Mouse (Mus musculus) gastrocnemius, postnatal 10 days (tissue): ENCODE data around the gene Zfp398. TPM values are rescaled to one million over a fixed set of nuclear protein-coding genes. Genes with fewer than 3 reads are reported as not detected.
"Not testable (repeated sequence)": the region's sequence is repeated elsewhere in the genome, so short reads cannot be mapped to it uniquely, and the experiment has no call there.

Experiments used
- DNase-seq: peaks from one replicate; pipeline ENCODE4 v3.0.0; 2021; ENCODE audit warnings: mixed read lengths
- total RNA-seq, 2 experiments: library from RNA; stranded (reverse); gene quantifications; 2 replicates each; pipeline ENCODE4 v1.2.3; 2021

Gene Zfp398
- total RNA-seq, 2 experiments from 2014 or later, result 5.3 to 7.0 TPM

GRCm38 (mm10) chr6:47827462-47827861 is 8.0 kb upstream of the Zfp398 start:
- DNase-seq, result no peak

GRCm38 (mm10) chr6:47828950-47829349 is 6.5 kb upstream of the Zfp398 start:
- no peak for DNase-seq

- DNase-seq, result peak; percentile 97
Observed at GRCm38 (mm10) chr6:47830104-47831078, 5.1 kb upstream of the Zfp398 start, which contains the start of gene Zfp786. TSS of gene Zfp786 (minus strand) at chr6:47830867.

DNA sequence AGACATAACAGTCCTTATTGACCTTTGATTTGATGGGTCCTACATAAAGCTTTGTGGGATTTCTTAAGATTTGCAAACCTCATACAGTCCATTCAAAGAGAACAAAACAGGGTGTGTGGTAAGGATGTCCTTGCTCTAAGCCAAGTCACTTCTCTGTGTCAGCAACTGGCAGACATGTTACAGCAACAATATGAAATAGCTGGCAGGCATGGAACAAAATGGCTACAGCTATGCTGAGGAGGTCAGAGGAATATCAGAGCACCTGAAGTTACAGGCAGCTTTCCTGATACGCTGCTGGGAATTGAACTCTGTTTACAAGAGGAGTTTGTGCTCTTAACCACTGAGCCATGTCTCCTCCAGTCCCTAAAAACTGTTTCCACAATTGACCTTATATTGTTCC is 3.2 kb upstream of the Zfp398 start:
- no peak for DNase-seq

DNA sequence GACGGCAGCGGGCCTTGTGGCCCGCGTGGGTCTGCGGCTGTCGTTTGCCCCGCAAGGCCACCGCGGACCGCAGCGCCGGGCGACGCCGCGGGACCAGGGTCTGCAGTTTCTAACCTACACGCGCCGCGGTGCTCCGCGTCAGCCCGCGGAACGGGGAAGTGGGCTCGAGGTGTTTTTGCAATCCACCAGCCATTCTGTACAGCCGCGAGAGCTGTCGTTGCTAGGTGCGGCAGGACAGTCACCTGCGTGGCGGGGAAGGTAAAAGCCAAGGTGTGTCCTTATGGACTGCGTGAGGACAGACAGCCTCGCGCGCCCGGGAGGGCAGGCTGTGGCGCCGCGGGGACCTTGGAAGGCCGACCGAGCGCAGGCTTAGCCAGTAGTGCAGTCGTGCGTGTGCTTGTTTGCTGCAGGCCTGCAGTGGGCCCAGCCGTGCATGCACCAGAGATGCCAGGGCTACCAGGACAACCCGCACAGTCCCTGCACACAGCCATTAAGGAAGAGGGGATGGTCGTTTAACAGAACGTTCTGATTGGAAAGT is 592 bp downstream of the Zfp398 start:
- DNase-seq, result peak; percentile 44

- no peak for DNase-seq
Observed at GRCm38 (mm10) chr6:47837630-47838029, 2.2 kb downstream of the Zfp398 start.

DNA sequence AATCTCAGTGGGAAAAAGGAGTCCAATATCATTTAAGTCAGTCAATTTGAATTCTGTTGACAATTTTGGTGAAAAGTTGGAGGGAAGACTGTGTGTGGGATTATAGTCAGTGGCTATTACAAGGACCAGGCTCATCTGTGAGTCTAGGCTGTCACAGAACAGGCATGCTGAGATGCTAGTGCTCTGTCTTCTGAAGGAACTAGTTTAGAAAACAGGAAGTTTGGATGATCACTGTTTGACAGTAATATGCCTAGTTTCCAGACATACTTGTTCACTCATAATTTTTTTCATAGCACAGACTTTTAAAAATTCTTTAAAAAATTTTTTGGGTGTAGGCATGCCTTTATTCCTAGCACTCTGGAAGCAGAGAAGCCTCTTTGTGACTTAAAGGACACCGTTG is 5.6 kb downstream of the Zfp398 start:
- no peak for DNase-seq

DNA sequence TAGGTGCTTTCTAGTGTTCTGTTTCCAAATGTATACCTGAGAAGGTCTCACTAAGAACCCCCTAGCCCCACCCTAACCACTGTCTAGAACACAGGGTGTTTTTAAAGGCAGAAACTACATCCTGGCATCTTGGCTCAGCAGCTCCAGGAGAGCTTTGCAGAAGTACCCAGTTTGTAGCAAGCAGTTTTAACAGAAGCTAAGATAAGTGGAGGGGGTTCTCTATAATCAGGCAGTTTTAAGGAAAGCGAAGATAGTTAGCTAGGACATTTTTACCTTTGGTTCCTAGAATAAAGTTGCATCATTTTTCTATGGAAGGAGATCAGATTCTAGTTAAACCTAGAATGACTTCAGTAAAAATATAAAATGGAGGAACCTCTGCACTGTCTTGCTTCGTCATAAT is 6.4 kb downstream of the Zfp398 start:
- no peak for DNase-seq

DNA sequence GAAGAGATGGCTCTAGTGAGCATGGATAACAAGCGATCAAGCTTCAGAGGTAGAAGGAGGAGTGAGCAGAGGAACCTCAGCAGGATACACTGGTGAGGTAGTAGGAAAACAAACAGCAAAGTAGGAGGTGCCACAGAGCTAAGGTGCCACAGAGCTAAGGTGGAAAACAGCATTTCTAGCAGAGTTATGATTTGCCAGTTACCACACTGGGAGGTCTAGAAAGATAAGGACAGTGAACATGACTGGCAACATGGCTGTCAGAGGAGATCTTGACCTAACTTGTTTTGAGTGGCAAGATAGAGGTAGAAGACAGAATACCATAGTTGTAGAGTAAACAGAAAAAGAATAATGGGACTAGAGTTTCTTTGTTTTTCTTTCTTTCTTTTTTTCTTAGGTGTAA is 6.9 kb downstream of the Zfp398 start:
- no peak for DNase-seq

- no peak for DNase-seq
Observed at GRCm38 (mm10) chr6:47845779-47846178, 10.3 kb downstream of the Zfp398 start.

- DNase-seq, result no peak
Observed at GRCm38 (mm10) chr6:47857241-47857640, 21.8 kb downstream of the Zfp398 start.

DNA sequence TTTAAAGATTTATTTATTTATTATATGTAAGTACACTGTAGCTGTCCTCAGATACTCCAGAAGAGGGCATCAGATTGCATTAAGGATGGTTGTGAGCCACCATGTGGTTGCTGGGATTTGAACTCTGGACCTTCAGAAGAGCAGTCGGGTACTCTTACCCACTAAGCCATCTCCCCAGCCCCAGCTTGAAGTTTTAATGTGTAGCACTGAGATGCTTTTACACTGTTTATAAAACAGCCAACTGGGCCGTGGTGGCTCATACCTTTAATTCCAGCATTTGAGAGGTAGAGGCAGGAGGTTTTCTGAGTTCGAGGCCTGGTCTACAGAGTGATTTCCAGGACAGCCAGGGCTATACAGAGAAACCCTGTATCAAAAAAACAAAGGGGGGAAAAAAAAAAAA is 22.3 kb downstream of the Zfp398 start:
- DNase-seq, result not testable (repeated sequence)

- DNase-seq, result no peak
Observed at GRCm38 (mm10) chr6:47872266-47872665, 36.8 kb downstream of the Zfp398 start.

DNA sequence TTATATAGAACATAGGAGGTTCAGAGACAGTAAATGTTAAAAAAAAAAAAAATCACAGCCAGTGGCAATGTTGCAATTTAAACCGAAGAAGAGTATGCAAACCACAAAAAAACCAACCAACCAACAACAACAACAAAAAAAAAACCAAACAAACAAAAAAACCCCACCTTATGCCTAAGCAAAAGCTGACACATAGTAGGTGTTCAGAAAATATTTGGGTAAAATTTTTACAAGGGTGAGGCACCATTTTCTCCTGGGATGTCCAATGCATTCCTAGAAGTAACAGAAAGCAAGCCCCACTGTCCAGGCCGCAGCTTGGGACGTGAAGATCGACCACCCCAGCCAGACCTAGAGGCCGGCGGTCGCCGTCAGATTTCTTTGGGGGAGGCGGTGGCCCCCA is 41.6 kb downstream of the Zfp398 start, which contains the start of gene Zfp282:
Zfp282 (plus strand) TSS at position 147 of the 400 bp plus-strand sequence.
- no peak for DNase-seq

DNA sequence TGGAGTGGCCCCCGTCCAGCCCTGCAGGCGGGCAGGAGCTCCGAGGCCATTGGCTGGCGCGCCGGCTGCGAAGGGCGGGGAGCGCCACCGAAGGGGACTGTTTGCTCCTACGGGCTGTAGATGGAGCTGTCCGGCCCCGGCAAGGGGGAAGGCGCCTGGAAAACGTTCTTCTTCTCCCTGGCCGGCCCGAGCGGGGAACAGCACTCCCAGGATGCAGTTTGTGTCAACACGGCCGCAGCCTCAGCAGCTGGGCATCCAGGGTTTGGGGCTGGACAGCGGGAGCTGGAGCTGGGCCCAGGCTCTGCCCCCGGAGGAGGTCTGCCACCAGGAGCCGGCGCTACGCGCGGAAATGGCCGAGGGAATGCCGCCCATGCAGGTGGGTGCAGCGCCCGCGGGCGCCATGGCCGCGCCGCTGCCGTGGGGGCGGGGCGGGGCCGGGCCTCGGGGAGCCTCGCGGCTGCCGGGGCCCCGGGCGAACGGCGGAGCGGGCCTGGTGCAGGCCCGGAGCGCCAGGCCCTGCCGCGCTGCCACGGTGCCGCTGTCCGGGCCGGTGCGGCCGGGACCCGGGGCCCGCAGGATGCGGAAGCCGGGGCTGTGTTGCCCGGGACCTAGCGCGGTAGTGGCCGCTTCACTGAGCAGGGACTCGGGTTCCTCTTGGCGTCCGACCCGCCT is 42.1 kb downstream of the Zfp398 start:
- DNase-seq, result peak; percentile 88

GRCm38 (mm10) chr6:47878133-47878514 is 42.7 kb downstream of the Zfp398 start:
- no peak for DNase-seq

DNA sequence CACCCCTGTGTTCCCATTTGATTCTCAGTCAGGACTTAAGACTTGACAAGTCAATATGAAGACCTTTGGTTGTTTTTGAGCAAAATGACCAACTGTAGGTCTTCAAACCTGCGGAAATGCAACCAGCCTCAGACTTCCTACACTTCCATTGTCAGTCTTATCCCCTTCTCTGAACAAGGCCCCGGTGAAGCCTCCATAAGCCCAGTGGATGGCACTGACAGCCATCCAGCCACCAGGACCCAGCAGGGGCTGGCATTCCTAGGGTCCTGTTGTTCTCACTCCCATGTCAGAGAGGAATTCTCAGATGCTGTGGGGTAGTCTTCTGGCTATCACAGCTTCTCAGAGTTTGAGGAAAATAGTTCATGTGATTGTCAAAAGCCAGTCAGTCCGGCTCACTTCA is 43.1 kb downstream of the Zfp398 start:
- DNase-seq, result no peak

DNA sequence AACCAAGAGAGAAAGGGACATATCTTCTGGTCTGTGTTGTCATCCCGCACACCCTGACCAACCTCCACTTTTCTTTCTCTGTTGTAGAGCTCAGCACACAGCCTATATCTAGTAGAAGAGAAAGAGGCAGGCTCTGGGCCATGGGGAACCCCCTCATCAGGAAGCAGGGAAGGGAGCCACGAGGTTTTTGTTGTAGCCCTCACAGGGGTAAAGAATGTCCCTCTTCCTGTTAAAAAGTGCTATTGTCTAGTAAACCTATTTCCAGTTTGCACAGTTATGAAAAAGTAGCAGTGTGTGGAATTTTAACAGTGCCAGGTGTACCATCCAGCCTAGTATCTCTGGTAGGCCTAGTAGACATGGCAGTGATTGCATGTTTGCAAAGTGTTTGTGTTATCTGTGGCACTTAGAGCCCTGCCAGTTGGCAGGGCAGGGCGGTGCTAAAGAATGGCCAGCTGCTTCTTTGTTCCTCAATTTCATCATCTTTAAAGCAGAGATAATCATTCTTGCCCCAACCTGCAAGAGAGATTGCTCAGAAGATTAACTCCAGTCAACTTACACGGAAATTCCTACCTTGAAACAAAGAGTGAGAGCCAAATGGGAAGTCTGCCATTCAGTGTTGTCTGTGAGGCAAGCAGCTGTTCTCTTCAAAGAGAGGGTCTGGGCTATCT is 43.7 kb downstream of the Zfp398 start:
- DNase-seq, result no peak

DNA sequence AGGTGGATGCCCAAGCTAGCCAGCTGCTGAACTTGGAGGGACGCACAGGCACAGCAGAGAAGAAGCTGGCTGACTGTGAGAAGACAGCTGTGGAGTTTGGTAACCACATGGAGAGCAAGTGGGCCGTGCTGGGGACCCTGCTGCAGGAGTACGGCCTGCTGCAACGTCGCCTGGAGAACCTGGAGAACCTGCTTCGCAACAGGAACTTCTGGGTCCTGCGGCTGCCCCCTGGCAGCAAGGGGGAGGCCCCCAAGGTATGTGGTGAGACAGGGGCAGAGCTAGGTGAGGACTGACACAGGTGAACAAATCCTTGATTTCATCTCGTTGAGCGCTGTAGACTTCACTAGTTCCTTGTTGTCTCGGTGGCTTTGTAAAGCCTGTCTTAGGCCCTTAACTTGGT is 44.7 kb downstream of the Zfp398 start:
- DNase-seq, result no peak

- DNase-seq, result no peak
Observed at GRCm38 (mm10) chr6:47888812-47889383, 53.4 kb downstream of the Zfp398 start.

DNA sequence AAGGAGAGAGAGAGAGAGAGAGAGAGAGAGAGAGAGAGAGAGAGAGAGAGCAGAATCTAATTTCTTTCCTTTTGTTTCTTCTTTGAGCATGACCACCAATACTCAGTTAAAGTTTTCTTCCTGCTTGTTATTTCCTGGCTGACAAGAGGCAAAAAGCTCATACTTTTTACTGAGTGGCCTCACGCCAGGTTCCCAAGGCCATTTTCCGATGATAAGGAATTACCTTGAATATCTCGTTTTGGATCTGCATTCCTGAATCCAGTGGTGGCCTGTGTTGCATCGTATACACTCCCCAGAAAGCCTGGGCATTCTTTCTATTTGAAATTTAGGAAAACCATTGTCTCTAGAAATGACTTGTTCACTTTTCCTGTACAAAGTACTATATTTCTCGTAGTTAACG is 64.0 kb downstream of the Zfp398 start:
- DNase-seq, result no peak

DNA sequence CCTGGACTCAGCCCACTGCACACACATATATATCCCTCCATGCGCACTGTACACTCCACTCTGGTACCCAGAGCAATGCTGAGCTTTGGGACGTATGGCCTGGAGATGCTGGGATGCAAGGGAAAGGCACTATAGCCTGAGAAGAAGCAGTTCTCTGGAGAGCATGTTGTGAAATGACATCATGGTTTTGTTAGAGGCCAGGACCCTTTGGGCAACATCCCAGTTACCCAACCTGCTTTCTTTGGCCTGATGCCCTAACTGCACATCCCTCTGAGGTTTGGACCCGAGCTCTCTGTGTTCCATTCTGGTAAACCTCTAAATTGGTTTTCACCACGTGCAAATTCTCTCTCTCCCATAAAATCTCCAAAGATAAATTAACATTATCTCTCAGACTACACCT is 68.1 kb downstream of the Zfp398 start:
- no peak for DNase-seq
